ENCODE assay signal across 11 mouse cellular contexts in the genomic region with DNA sequence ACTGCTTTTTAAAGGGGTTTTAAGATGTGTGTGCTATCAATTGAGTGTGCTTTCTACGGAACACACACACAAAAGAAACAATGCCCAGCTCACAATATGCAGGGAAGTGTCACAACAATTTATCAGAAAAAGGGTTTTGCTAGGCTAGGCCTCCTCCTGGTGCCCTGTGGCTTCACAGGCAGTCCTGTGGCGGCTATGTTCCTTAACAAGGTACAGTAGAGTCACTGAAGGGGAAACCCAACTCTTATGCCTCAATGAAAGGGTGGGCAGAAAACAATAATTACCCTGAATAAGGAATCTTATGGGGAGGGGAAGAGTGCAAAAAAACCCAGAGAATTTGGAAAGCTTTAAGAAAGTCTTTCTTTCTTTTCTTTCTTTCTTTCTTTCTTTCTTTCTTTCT.
"Had no signal": no experiment of that assay in that cellular context is flagged by ENCODE, and none has a peak within 500 bp of the region (broad histone marks: within the 10 kb centered on the region; RNA-seq: fewer than 3 reads in every experiment).

No protein-coding gene starts in this region.

- H3K36me3 ChIP-seq: liver, embryonic 13.5 days; midbrain, embryonic 15.5 days; stomach, embryonic 15.5 days had no signal

- H3K9me3 ChIP-seq: kidney, embryonic 15.5 days; limb, embryonic 15.5 days; liver, embryonic 13.5 days; midbrain, embryonic 15.5 days; neural tube, embryonic 13.5 days; stomach, embryonic 15.5 days had no signal

- H3K27ac ChIP-seq: kidney, embryonic 15.5 days; left cerebral cortex, adult 2 months; limb, embryonic 15.5 days; liver, embryonic 13.5 days; midbrain, embryonic 15.5 days; neural tube, embryonic 13.5 days; stomach, embryonic 15.5 days had no signal

- H3K4me1 ChIP-seq: liver, embryonic 13.5 days; stomach, embryonic 15.5 days had no signal

- DNase-seq: kidney, adult 2 months; kidney, postnatal 14 days; liver, embryonic 13.5 days; lung, adult 18-20 months; retina, postnatal 1 day had no signal

- H3K4me2 ChIP-seq: kidney, embryonic 15.5 days; limb, embryonic 15.5 days; liver, embryonic 13.5 days; midbrain, embryonic 15.5 days; neural tube, embryonic 13.5 days; stomach, embryonic 15.5 days had no signal

- H3K9ac ChIP-seq: kidney, embryonic 15.5 days; limb, embryonic 15.5 days; liver, embryonic 13.5 days; midbrain, embryonic 15.5 days; neural tube, embryonic 13.5 days; stomach, embryonic 15.5 days had no signal

- ATAC-seq: midbrain, embryonic 15.5 days had no signal

- H3K27me3 ChIP-seq: kidney, embryonic 15.5 days; limb, embryonic 15.5 days; liver, embryonic 13.5 days; midbrain, embryonic 15.5 days; stomach, embryonic 15.5 days had no signal

- H3K4me3 ChIP-seq: kidney, embryonic 15.5 days; left cerebral cortex, adult 2 months; limb, embryonic 15.5 days; liver, embryonic 13.5 days; midbrain, embryonic 15.5 days; neural tube, embryonic 13.5 days; stomach, embryonic 15.5 days had no signal
